Mouse (Mus musculus): ENCODE results near the gene Engase.

Engase gene

GRCm38 (mm10) chr11:118476396-118477373, at the start of gene Engase:
Gene Engase (plus strand): TSS chr11:118476829.
- peak; percentile 99 for DNase-seq (ENCODE audit: low read depth, low spot score)

- DNase-seq (ENCODE audit: low read depth, low spot score): no peak
These were observed 49.3 kb upstream of the Engase start for GRCm38 (mm10) chr11:118427266-118427779.

- DNase-seq (ENCODE audit: low read depth, low spot score): no peak
These were observed 48.6 kb upstream of the Engase start, which contains the start of gene C1qtnf1 for GRCm38 (mm10) chr11:118427986-118428385. Gene C1qtnf1 (plus strand): TSS chr11:118428203.

- peak; percentile 39 for DNase-seq (ENCODE audit: low read depth, low spot score)
These were observed 48.2 kb upstream of the Engase start for GRCm38 (mm10) chr11:118428460-118428868.

DNA sequence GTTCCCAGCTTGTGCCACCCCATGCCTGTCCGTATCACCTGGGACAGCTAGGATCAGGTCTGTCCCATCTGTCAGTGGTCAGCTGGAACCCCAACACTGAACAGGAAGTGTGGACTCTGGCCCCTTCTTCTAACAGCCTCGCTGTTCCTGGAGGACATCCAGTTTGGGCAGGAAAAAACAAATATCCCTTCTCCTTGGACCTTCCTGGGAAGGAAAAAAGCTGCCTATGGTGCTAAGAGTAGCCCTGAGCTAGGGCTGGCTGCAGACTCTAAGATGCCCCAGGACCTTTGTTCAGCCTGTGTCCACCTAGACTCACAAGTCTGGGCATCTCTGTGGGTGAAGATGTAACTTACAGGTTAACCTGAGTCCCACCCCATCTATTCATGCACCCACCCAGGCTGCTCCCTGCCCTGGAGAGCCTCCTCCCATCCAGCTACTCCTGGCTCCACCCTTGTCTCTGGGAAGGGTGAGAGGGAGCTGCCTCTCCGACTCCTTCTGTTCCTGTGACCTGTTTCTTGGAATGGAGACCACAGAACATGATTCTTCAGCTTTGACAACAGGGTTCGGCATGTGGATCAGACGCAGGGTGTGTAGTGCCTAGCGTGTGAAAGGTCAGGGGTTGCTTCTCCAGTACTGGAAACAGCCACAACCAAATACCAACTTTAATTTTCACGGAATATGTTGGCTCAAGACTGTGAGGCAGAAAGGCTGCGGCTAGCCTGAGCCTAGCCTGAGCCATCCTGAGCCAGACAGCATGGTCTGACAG, 47.5 kb upstream of the Engase start:
- DNase-seq (ENCODE audit: low read depth, low spot score): no peak

DNA sequence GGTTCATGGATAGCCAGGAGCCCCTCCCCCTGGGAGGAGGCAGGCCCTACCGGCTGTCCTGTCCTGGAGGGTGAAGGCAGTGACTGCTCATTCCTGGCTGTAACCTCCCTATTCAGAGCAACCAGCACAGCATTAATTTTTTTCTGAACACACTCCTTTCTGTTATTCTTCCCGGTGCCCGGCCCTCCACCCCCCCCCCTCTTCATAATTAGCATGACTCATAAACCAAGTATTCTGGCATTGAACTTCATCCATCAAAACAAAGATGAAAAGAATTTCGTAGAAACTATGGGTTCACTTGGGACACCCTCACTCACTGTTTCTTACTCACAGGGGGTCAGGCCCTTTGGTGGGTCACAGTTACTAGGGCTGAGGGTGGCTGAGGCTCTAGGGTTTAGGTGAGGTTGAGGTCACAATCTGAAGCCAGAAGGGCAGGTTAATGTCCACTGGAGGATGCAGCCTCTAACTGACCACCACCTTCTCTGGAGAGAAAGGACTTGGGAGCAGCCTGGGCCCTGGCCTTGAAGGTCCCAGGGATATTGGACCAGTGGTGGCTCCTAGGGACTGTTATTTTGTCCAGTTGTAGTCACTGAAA, 46.2 kb upstream of the Engase start:
- DNase-seq (ENCODE audit: low read depth, low spot score): no peak

GRCm38 (mm10) chr11:118431100-118431948, 45.3 kb upstream of the Engase start:
- no peak for DNase-seq (ENCODE audit: low read depth, low spot score)

DNA sequence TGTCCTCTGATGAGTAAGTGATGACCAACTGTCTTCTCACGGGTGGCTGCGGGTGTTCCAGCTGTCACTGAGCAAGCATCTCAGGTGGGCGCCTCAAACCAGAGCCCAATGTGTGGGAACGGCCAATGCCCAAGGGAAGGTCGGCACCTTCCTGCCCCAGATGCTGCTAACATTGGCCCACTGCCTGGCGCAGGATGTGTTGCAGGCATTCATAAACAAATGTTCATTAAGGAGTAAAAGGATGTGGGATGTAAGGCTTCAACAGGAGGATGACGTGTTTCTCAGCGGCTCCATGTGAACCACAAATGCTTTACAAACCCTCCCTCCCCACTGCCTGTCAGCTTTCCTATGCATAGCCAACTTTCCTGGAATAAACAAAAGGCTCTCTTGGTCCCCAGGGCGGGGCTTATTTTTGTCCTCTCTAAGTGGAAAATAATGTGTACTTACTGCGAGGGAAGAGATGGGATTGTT, 43.2 kb upstream of the Engase start:
- peak; percentile 54 for DNase-seq (ENCODE audit: low read depth, low spot score)

DNA sequence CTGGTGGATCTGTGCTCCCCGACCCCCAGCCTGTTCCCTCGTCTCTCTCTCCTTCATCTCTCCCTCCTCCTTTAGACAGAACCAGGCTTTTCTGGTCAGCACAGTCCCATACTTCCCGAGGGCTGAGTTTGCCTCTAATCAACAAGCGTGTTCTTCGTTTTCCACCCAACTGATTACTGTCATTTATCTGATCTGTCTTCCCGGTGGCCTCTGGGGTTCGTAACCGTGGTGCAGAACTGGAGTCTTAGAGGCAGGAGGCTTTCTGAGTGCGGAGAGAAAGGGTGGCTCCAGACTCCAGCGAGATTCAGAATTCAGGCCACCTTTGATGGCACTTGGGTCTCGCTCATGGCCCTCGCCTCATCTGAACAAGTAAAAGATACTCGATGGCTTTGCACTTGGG, 42.5 kb upstream of the Engase start:
- DNase-seq (ENCODE audit: low read depth, low spot score): no peak

GRCm38 (mm10) chr11:118436471-118436935, 40.1 kb upstream of the Engase start:
- DNase-seq (ENCODE audit: low read depth, low spot score): peak; percentile 86

DNA sequence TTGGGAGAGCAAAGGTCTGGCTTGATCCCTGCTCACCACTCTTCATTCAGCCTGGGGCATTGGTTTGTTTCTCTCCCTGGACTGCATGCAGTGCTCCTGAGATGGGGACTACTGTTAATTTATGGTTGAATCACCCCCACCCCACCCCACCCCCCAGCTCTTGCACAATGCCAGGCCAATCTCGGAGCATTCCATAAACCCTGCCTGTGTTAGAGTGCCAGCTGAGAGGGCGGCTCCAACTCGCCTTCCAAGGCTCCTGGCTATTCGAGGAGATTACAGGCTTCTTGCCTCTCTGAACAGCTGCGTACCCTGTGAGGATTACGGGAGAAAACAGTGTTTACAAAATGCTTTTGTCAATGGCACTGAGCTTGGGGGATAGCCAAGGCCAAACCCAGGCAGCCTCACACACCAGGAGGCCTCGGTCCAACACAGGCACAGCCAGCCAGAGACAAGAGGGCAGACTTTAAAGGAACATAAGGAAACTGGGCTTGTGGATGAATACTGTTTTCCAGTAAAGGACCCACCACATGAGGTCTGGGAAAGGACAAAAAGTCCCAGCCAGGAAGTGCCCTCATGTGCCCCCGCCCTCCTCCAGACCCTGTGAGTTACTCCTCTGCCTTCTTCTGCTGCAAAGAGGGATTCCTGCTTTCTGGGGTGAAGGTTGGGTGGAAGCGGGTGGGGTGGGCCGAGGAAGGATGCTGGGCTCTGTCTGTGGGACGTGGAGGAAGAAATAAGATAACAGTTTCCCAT, 37.8 kb upstream of the Engase start:
- peak; percentile 66 for DNase-seq (ENCODE audit: low read depth, low spot score)

DNA sequence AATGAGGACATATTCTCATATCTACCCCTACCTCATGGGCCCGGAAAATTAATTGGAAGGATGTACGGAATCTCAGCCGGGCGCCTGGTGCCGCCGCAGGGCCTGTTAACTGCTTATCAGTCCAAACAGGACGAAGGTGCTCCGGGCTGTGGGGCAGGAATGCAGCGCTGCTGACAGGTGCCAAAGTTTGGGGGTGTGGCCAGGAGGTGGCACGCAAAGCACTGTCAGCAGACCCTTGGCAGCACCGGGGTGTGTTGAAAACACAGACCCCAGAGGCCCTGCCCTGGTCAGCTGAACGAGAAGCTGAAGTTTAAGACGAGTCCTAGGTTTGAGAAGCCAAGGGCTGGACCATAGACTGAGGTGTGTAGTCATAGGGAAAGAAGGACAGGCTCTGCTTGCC, 33.9 kb upstream of the Engase start:
- no peak for DNase-seq (ENCODE audit: low read depth, low spot score)

GRCm38 (mm10) chr11:118443201-118443970, 33.2 kb upstream of the Engase start:
- DNase-seq (ENCODE audit: low read depth, low spot score): peak; percentile 72

DNA sequence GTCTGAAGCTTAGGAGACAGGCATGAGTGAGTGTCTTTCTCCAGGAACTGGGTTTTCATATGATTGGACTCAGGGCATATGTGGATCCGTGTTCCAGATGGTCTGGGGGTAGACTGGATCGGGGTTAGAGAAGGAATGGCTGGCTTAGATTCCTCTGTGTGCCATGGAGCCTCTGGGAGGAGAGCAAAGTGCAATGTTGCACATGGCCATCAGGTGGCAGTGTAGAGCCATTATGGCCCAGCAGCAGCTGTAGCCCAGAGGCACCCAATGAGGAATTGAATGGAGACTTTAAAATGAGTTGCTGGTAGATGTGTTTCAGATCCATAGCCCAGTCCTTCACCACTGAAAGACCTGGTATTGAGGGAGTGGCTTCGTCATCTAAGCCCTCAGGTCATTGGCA, 30.8 kb upstream of the Engase start:
- peak; percentile 85 for DNase-seq (ENCODE audit: low read depth, low spot score)

DNA sequence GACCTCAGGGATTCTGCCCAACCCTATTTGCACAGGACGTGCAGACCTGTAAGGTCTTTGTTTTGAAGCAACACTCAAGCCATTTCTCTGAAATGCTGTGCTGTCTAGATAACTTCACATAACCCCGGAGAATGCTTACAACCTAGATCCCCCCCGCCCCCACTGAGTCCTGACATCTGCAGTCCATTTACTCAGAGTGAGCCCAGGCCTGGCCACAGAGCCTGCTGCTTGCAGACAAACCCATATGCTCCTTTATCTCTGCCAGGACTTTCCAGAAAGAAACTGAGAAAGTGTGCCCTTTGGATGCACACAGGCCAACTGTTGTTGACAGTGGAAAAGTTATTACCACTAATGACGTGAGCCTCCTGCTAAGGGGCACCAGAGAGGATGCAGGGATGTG, 29.3 kb upstream of the Engase start:
- DNase-seq (ENCODE audit: low read depth, low spot score): no peak

GRCm38 (mm10) chr11:118448385-118448784, 28.2 kb upstream of the Engase start:
- no peak for DNase-seq (ENCODE audit: low read depth, low spot score)

- no peak for DNase-seq (ENCODE audit: low read depth, low spot score)
These were observed 25.4 kb upstream of the Engase start for GRCm38 (mm10) chr11:118451211-118451610.

DNA sequence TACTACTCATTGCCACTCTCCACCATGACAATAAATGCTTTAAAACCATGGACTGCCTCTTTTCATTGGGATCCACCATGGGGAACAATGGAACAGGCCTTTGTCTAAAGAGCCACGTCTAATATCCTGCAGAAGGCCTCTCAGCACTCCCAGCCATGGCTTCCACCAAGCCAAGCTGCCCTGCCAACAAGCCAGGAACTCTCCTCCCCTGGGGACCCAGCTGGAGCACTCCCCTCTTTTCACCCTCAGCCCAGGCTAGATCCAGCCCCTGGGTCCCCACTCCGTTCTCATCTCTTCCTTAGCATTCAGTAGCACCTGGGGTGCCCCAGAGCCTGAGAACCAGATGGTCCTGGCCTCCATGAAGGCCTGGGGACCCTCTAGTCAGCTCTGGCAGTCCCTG, 23.7 kb upstream of the Engase start:
- DNase-seq (ENCODE audit: low read depth, low spot score): no peak

Data from brain, adult 2 months (tissue).